Mouse (Mus musculus): ENCODE data around the gene Gnaq.

The Gnaq gene

GRCm38 (mm10) chr19:16198162-16198561, 65.5 kb downstream of the Gnaq start:
- DNase-seq (ENCODE audit: low read depth): peak; percentile 48

GRCm38 (mm10) chr19:16201356-16201755, 68.7 kb downstream of the Gnaq start:
- DNase-seq (ENCODE audit: low read depth): no peak

- DNase-seq (ENCODE audit: low read depth): peak; percentile 74
Observed at GRCm38 (mm10) chr19:16204776-16205680, 72.4 kb downstream of the Gnaq start.

DNA sequence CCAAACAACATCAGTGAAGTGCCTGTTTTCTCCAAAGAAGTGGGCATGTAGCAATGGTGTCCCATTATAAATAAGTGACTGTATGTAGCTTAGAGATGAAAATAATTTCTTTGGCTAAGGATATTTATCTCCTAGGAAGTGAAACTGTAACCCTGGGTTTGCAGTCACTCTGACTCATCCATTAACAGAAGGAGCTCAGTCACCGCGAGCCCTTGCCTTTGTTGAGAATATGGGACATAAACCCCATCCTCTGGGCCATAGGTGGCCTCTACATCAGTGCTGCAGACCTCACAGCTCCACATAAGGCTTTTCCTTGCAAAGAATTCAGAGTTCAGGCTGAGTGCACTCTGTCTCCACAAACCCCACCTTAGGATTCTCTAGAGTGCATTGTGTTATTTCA, 77.0 kb downstream of the Gnaq start:
- DNase-seq (ENCODE audit: low read depth): no peak

DNA sequence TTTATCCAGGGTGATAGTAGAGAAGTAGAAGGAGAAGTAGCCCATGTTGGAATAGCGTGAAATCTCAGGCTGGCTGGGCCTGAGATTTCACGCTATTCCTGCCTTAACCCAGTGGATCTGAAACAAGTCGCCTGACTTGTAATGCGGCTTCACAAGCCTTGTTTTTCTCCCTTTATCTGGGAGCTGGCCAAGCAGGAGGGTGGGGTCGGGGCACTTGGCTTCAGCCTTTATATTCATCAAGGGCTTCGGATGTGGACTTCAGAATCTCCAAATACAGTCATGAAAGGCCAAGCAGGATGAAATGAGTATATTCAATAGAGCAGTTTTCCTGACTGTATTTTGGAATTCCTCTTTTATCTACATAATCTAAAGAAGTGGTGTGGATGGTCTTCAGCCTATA, 82.3 kb downstream of the Gnaq start:
- peak; percentile 47 for DNase-seq (ENCODE audit: low read depth)

GRCm38 (mm10) chr19:16215430-16216016, 82.9 kb downstream of the Gnaq start:
- no peak for DNase-seq (ENCODE audit: low read depth)

DNA sequence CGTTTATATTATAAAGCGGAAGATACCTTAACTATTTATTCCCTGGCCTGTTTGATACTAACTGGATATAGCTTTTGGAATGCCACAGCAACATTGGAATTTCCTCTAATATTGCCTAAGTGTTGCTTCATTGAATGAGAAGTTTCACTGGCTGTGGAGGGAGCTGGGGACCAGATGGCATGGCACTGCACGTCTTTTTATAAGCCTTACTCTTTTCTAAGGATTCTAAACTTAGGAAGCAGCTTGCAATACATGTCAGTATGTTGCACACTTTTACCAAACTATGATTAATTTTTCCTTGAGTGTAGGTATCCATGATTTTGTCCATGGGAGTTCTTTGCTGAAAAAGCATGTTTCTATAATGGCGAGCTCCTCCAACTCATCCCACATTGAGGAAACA, 87.3 kb downstream of the Gnaq start:
- DNase-seq (ENCODE audit: low read depth): no peak

DNA sequence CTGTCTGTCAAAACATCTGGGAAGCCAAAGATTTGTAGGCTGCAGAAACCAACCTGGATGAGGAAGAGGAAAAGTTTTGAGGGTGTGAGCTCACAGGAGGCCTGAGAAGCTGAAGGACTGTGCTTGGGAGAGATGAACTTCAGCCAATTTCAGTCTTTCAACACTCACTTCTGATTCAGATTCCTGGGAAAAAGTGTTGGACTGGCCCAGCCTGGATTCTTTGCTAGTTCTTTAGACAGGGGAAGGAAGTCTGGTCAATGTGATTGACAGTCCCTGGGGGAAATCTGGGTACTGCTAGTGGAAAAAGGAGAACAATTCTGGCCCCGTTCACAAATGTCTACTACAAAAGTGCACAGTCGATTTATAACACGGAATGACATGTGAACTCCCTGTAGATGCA, 89.9 kb downstream of the Gnaq start:
- DNase-seq (ENCODE audit: low read depth): peak; percentile 84

DNA sequence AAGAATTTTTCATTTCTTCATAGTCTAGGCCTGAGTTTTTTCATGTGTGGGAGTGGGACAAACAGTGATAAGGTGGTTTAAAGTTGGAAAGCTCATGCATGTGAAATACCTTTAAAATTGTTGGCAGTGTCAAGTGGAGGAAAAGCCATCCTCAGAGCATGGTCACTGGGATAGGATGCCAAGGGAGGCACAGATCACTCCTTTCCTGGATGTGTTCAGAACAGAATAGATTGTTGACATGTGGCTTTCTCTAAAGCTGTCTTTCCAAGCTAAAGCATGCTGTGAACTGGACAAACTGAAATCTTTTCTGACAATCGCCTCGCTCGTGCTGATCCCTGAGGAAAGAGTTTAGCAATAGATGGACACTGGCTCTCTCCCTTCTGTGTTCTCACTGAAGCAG, 90.5 kb downstream of the Gnaq start:
- no peak for DNase-seq (ENCODE audit: low read depth)

- no peak for DNase-seq (ENCODE audit: low read depth)
Observed at GRCm38 (mm10) chr19:16224831-16225230, 92.2 kb downstream of the Gnaq start.

DNA sequence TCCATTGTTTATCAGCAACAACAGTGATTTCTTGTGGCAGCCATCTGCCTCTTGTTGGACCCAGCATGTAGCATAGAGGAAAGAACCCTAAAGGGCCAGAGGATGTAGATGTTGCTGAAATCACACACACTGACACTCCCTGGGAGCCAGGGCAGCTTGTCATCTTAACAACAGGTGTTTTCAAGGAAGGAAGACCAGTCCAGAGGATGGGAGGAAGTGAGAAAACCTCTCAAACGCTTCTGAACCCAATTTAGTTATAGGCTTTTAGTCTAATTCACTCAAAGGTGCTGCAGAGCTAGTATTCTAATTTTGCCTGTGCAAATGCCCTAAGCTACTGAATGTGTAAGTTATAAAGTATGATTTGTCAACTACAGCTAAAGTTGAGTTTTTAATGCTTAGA, 99.0 kb downstream of the Gnaq start:
- DNase-seq (ENCODE audit: low read depth): no peak

GRCm38 (mm10) chr19:16235594-16235993, 103.0 kb downstream of the Gnaq start:
- no peak for DNase-seq (ENCODE audit: low read depth)

DNA sequence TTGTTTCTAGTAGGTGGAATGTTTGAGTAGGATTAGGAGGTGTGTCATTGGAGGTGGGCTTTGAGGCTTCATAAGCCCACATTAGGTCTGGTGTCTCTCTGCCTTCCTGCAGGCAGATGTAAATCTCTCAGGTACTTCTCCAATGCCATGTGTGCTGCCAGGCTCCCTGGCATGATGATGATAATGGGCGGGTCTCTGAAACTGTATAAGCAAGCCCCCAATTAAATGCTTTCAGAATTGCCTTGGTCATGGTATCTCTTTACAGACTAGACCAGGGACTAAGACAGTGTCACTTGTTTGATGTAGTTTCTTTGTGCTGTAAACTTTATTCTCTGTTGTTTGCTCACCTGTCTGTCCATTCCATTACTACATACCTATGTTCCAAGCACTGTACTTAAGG, 104.4 kb downstream of the Gnaq start:
- DNase-seq (ENCODE audit: low read depth): no peak

DNA sequence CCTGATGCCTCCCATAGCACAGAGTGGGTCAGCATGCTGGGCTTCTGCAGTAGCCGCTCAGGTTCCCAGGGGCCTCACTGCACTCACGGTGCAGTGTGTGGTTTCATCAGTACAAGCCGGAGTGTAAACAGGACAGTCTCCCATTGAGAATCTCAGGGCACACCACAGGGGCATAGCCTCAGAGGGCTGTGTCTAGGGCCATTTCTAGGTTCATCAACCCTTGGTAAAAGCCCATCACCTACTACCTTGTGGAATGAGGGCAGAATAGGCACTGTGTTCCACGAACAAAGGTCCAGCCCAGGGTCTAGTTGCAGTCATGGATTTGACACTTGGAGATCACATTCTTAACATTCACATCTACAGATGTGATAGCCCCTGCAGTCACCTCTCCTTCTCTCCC, 105.4 kb downstream of the Gnaq start:
- DNase-seq (ENCODE audit: low read depth): no peak

- no peak for DNase-seq (ENCODE audit: low read depth)
Observed at GRCm38 (mm10) chr19:16238512-16238911, 105.9 kb downstream of the Gnaq start.

DNA sequence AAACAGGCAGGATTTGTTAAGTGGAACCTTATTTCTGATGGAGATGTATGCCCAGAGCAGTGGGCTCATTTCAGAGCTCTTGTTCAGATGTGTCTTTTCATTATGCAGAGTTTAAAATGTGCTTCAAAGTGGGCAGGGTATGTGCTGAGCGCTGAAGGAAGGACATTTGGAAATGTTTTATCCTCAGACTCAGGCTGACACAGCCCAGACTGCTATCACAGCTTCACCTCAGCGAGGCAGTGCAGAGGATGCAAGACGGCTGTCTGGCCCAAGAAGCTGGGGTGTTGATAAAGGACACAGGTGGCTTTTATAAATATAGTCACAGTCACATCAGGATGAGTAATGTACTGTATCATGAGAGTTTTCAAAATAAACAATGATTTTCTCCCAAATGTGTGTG, 110.1 kb downstream of the Gnaq start:
- no peak for DNase-seq (ENCODE audit: low read depth)

DNA sequence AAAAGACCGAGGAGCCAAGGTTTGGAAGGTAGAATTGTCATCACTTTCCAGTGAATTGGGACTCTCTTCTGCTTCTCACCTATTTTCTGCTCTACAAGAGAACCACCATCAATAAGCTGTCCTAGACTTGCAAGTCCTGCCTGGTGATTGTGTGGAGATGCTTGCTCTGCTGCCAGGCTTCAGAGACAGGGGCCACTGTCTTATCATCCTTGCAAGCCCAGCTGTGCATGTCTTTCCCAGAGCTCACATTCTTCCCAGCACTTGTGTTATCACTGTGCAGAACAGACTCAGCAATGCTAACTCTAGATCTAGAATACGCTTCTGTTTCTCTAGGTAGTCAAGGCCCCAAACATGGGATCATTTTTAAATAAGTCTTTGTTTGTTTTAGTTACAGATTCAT, 116.4 kb downstream of the Gnaq start:
- DNase-seq (ENCODE audit: low read depth): no peak

DNA sequence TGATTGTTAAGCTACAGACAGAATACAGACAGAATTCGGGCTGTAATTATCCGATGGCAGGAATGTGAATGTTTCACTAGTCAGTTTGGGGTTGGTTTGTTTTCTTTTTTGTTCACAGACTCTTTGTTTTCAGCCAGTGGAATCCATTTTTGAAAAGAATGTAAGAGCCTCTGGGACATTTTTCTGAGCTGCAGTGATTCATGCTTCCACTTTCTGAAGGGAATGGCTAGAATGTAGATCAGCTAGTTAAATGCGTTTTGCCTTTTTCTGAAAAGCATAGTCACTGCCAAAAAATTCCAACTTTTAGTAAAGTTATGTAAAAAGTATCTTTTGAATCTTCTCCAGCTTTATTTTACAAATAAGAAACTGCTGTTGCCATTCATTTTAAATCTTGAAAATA, 118.3 kb downstream of the Gnaq start:
- peak; percentile 71 for DNase-seq (ENCODE audit: low read depth)

DNA sequence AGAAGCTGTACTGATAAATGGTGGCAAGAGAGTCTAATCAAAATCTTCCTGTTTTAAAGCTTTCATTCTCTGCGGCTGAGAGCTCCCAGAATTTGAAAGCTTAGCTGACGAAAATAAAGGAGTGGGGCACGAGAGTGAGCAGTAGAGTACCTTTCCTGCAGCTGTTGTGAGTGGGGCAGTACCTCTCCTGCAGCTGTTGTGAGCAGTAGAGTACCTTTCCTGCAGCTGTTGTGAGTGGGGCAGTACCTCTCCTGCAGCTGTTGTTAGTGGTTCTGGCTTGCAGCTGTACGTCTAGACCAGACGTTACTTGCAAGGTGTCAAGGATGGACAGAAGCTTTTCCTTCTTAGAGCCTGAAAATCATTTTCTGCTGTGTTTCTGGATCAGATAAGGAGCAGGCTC, 119.2 kb downstream of the Gnaq start:
- no peak for DNase-seq (ENCODE audit: low read depth)

- DNase-seq (ENCODE audit: low read depth): no peak
Observed at GRCm38 (mm10) chr19:16252696-16253095, 120.1 kb downstream of the Gnaq start.

DNA sequence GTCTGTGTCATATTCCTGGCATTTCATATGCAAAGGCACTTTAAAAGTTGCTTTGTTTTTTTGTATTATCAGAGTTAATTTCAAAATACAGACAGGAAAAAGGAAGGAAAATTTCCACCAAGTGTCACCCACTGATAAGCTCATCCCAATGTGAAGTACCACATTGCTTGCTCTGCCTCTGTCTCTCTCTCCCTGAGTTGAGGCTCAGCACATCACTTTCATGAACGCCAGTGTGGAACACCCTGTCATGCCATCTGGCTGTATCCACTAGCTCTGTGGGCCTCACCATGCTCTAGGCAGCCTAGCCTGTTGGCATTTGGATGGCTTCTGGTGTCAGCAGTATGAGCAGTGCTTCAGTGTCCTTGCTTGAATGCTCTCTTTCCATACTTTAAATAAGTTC, 122.2 kb downstream of the Gnaq start:
- no peak for DNase-seq (ENCODE audit: low read depth)

GRCm38 (mm10) chr19:16255294-16255693, 122.7 kb downstream of the Gnaq start:
- DNase-seq (ENCODE audit: low read depth): no peak

DNA sequence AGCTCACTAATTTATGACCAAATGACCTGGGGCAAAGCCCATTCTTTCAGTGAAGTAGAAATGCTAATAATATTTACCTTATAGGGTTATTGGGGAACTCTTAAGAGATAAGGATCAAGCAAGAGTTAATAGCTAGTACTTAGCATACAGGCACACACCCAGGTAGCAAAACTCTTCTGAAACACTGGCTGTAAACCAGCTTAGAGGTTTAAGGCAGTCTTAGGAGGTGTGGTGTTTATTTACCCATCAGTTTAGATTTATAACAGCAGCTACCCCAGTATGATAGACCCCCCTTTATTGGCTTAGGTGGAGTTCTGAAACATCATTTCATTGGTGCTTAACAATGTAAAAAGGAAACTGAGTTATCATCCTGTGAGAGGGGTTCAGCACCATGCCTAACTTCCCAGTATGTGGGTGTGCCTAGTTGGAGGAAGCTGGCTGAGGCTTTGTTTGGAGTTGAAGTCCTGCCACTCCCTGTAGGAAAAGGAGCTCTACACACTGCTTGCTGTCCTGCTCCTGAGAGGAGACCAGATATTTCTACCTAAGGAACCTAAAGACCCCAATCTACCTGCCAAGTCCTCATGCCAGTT, 126.2 kb downstream of the Gnaq start:
- no peak for DNase-seq (ENCODE audit: low read depth)
